Mouse (Mus musculus): ENCODE results near the gene Gfra1. TPM values are rescaled to one million over a fixed set of nuclear protein-coding genes. Genes with fewer than 3 reads are reported as not detected.

The Gfra1 gene
- polyA plus RNA-seq, 1 experiment from 2014 or later, result 6.9 TPM

DNA sequence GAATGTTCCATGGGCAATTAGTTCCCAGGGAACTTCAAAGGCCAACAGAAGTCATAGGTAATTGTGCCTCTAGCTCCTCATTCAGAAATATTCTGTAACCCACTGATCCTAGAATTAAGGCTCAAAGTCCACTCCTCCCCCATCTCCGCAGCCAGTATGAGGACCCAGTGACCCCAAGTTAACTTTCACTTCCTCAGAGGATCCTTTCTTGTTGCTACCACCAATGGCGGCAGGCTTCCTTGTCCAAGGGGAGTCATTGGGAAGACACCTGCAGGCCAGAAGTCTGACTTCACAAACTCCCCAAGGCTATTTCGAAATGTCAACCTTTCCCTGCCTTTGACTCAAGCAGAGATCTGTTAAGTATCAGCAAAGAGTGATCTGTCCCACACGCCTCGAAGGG is 253.1 kb downstream of the Gfra1 start:
- Histone ChIP-seq H3K27ac (ENCODE audit: low read length) (no peak overlapping the region), H3K4me1 (replicated peaks; ENCODE audit: control insufficient read depth, insufficient read depth, low read length) (no peaks in the 10 kb centered on the region), H3K4me2 (ENCODE audit: low read depth, low read length) (no peak overlapping the region), H3K9ac (ENCODE audit: low read length) (no peak overlapping the region), H3K4me3 (ENCODE audit: low read length) (no peak overlapping the region), H3K36me3 (ENCODE audit: control insufficient read depth, insufficient read depth, low read length) (no peaks in the 10 kb centered on the region), H3K9me3 (ENCODE audit: control insufficient read depth, low read length) (no peaks in the 10 kb centered on the region), H3K27me3 (ENCODE audit: control insufficient read depth, insufficient read depth, low read depth, low read length) (no peaks in the 10 kb centered on the region)
- ATAC-seq (ENCODE audit: low read depth), result no peak
- WGBS, result 80% methylated on average over 5 of the region's 5 CpGs

DNA sequence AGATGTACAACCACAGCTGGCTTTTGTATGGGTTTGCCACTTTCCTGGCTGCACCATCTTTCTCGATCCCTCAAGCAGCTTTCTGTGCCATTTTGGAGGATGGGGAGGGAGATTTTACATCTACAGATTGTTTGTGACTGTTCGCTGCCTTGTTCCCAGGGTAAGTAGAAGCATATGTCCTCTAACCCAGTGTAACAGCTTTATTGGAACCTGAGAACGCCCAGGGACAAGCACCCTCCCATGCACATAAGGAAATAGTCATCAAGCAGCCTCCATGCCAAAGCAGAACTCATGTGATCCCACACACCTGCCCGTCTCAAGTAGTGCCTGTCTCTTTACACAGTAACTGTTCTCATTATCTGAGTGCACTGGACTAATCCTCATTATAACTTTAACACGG is 256.0 kb downstream of the Gfra1 start:
- ATAC-seq (ENCODE audit: low read depth), result no peak
- H3K4me2 ChIP-seq (ENCODE audit: low read depth, low read length), result no peak overlapping the region
- H3K9ac ChIP-seq (ENCODE audit: low read length), result no peak overlapping the region
- no peak overlapping the region for H3K27ac ChIP-seq (ENCODE audit: low read length)
- H3K9me3 ChIP-seq (ENCODE audit: control insufficient read depth, low read length), result no peaks in the 10 kb centered on the region
- no peaks in the 10 kb centered on the region for H3K36me3 ChIP-seq (ENCODE audit: control insufficient read depth, insufficient read depth, low read length)
- no peaks in the 10 kb centered on the region for H3K4me1 ChIP-seq (replicated peaks; ENCODE audit: control insufficient read depth, insufficient read depth, low read length)
- no peak overlapping the region for H3K4me3 ChIP-seq (ENCODE audit: low read length)
- 72% methylated on average over 5 of the region's 5 CpGs for WGBS
- H3K27me3 ChIP-seq (ENCODE audit: control insufficient read depth, insufficient read depth, low read depth, low read length), result no peaks in the 10 kb centered on the region

DNA sequence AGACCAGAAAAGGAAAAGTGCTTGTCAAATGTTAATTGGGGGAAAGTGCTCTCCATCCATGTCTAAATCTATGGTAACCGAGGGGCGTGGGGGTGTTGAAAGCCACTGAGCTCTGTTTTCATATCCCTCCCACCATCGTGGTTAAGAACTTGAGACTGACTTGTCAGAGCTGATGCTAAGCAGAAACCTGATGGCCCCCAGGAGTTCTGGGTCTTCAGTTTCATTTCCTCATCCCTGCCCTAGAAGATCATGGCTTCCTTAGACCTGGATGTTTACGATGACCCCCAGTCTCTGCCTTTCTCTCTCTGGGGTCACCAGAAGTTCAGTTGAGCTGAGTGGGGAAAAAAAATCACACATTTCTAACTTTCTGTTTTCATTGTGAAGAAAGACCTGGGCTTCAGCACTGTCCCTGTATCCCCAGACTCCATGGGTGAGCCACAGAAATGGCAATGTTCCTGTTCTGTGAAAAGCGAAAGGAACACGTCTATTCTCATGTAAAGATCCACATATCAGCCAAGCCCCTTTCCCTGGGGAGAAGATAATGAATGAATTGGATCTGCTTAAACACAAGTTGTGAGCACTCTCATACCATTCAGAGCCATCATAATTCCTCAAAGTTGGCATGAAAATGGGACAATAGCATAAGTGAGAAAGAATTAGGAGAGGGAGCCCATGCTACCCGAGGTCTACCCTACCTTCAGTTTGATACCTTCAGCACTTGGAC is 261.8 kb downstream of the Gfra1 start:
- Histone ChIP-seq H3K36me3 (ENCODE audit: control insufficient read depth, insufficient read depth, low read length) (no peaks in the 10 kb centered on the region), H3K27ac (ENCODE audit: low read length) (no peak overlapping the region), H3K4me2 (ENCODE audit: low read depth, low read length) (no peak overlapping the region), H3K27me3 (ENCODE audit: control insufficient read depth, insufficient read depth, low read depth, low read length) (no peaks in the 10 kb centered on the region), H3K9me3 (ENCODE audit: control insufficient read depth, low read length) (no peaks in the 10 kb centered on the region), H3K4me1 (replicated peaks; ENCODE audit: control insufficient read depth, insufficient read depth, low read length) (no peaks in the 10 kb centered on the region), H3K9ac (ENCODE audit: low read length) (no peak overlapping the region), H3K4me3 (ENCODE audit: low read length) (no peak overlapping the region)
- WGBS, result 54% methylated on average over 7 of the region's 7 CpGs
- no peak for ATAC-seq (ENCODE audit: low read depth)

- Histone ChIP-seq H3K27ac (ENCODE audit: low read length) (no peak overlapping the region), H3K27me3 (ENCODE audit: control insufficient read depth, insufficient read depth, low read depth, low read length) (no peaks in the 10 kb centered on the region), H3K4me3 (ENCODE audit: low read length) (no peak overlapping the region), H3K9ac (ENCODE audit: low read length) (no peak overlapping the region), H3K36me3 (ENCODE audit: control insufficient read depth, insufficient read depth, low read length) (no peaks in the 10 kb centered on the region), H3K9me3 (ENCODE audit: control insufficient read depth, low read length) (no peaks in the 10 kb centered on the region), H3K4me2 (ENCODE audit: low read depth, low read length) (no peak overlapping the region), H3K4me1 (replicated peaks; ENCODE audit: control insufficient read depth, insufficient read depth, low read length) (no peaks in the 10 kb centered on the region)
- 42% methylated on average over 2 of the region's 2 CpGs for WGBS
- no peak for ATAC-seq (ENCODE audit: low read depth)
Observed at GRCm38 (mm10) chr19:58190947-58191346, 264.8 kb downstream of the Gfra1 start.

GRCm38 (mm10) chr19:58186558-58186957 is 269.2 kb downstream of the Gfra1 start:
- no peaks in the 10 kb centered on the region for H3K4me1 ChIP-seq (replicated peaks; ENCODE audit: control insufficient read depth, insufficient read depth, low read length)
- H3K9ac ChIP-seq (ENCODE audit: low read length), result no peak overlapping the region
- H3K9me3 ChIP-seq (ENCODE audit: control insufficient read depth, low read length), result no peaks in the 10 kb centered on the region
- H3K27me3 ChIP-seq (ENCODE audit: control insufficient read depth, insufficient read depth, low read depth, low read length), result no peaks in the 10 kb centered on the region
- 69% methylated on average over 4 of the region's 4 CpGs for WGBS
- ATAC-seq (ENCODE audit: low read depth), result no peak
- H3K4me3 ChIP-seq (ENCODE audit: low read length), result no peak overlapping the region
- H3K4me2 ChIP-seq (ENCODE audit: low read depth, low read length), result no peak overlapping the region
- H3K27ac ChIP-seq (ENCODE audit: low read length), result no peak overlapping the region
- H3K36me3 ChIP-seq (ENCODE audit: control insufficient read depth, insufficient read depth, low read length), result no peaks in the 10 kb centered on the region

Other genes with a start within 250 kb of the Gfra1 start
- gene Ccdc172, start 56.1 kb upstream of the Gfra1 start, polyA plus RNA-seq (2015; fragmentation: Nextera tagmentation; extraction: Ambion mirVana), result not detected in 2 replicates
- gene Pnlip, start 196.6 kb upstream of the Gfra1 start, polyA plus RNA-seq (2015; fragmentation: Nextera tagmentation; extraction: Ambion mirVana), result not detected in 2 replicates